Mouse (Mus musculus) bone marrow, adult 2 months (tissue): ENCODE measurements at regions not wholly inside any gene's neighbourhood (a gene's known extent, or its start where the extent isn't known, plus 50 kb on each side); places are given as distances from the start of the nearest gene placed in this dataset.

ENCODE experiments used
- CTCF ChIP-seq: fragments of 200-500 bp; IDR thresholded peaks from 2 replicates; pipeline ENCODE4 v1.5.1; 2011; ENCODE audit warnings: low read length, control low read depth; ENCODE audit not compliant: control insufficient read depth, insufficient read depth
- POLR2A ChIP-seq: fragments of 200-500 bp; IDR thresholded peaks from 2 replicates; pipeline ENCODE4 v1.6.1; 2011; ENCODE audit warnings: low read depth, mild to moderate bottlenecking, control low read depth, low read length, borderline replicate concordance; ENCODE audit not compliant: control insufficient read depth

DNA sequence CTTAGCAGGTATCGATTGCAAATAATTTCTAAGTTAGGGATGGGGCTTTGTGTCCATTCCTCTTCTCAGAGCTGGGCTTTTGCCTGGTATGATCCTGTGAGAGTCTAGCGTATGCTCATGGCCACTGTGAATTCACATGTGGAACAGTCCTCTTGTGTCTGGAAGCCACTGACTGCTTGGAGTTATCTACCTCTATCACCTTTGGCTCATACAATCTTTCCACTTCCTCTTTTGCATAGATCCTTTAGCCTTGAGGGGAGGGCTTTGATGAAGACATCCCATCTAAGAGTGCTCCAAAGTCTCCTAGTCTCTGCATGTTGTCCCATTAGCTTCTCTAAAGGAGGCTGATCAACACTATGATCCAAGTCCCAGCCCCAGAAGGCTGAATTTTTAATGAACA, 135.8 kb upstream of the Max start:
- TF ChIP-seq CTCF (no peak), POLR2A (no peak)
